Mouse (Mus musculus): Measurements from ENCODE around the gene Herc1.
A peak's percentile ranks its signal among the peaks of the same experiment; 100 is the strongest.

Gene Herc1

DNA sequence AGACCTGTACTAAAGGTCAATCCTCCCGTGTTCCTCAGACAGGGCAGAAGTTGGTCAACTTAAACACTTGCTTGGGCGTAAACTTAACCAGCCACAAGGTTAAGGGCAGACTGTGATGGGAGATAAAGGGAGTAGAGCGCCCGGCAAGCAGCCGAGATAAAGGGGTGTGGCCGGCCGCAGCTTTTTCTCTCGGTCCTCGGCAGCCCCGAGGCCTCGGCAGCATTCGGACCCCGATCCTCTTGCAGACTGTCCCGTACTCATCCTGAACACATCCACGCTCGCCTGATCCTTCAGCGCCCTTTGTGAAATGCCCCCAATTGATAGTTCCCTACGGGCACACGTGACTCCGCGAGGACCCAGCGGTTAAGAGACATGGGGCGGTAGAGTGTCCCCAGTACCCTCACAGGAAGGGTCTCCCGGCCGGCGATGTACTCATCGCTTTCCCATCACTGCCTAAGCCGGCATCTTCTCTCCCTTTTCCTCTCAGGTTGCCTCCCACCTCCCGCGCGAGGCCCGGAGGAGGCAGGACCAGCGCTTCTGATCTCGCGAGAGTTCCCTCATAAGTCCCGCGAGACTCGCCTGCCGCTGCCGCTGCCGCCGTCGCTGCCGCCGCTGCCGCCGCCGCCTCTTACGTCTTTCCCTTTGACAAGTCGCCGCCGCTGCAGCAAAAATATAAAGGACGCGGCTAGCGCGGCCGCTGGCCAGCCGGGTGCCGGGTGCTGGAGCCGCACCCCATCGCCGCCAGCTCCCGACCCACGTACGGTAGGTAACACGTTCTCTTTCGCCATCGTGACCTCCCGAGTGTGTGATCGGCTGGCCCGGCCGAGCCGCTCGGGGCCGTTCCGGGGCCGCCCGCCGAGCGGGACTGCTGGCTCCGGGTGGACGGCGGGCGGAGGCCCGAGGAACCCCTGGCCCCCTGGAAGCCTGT, at the start of gene Herc1:
Herc1 (plus strand) TSS at position 591 of the 928 bp plus-strand sequence.
- peak; percentile 96 for DNase-seq (ENCODE audit: low spot score)

- DNase-seq (ENCODE audit: low spot score) = no peak
Observed at GRCm38 (mm10) chr9:66304320-66305090, 45.7 kb upstream of the Herc1 start.

- no peak for DNase-seq (ENCODE audit: low spot score)
Observed at GRCm38 (mm10) chr9:66305121-66306112, 44.8 kb upstream of the Herc1 start.

- DNase-seq (ENCODE audit: low spot score) = no peak
Observed at GRCm38 (mm10) chr9:66306414-66306813, 43.8 kb upstream of the Herc1 start.

GRCm38 (mm10) chr9:66307341-66307740, 42.9 kb upstream of the Herc1 start:
- DNase-seq (ENCODE audit: low spot score) = peak; percentile 80

DNA sequence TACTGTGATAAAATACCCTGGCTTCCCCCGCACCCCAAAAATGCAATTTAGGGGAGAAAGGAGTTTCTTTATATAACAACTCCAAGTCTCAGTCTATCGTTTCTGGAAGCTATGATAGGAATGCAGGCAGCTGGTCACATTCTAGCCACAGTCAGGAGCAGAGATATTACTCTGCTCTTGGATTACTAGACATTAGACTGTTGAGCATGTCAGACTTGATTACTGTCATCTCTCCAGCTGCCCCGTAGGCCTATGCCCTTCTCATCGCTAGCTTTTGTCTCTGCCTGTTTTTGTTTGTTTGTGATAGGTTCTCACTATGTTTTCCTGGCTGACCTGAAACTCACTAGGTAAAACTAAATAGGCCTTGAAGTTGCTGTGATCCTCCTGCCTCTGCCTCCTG, 41.5 kb upstream of the Herc1 start:
- DNase-seq (ENCODE audit: low spot score) = no peak

DNA sequence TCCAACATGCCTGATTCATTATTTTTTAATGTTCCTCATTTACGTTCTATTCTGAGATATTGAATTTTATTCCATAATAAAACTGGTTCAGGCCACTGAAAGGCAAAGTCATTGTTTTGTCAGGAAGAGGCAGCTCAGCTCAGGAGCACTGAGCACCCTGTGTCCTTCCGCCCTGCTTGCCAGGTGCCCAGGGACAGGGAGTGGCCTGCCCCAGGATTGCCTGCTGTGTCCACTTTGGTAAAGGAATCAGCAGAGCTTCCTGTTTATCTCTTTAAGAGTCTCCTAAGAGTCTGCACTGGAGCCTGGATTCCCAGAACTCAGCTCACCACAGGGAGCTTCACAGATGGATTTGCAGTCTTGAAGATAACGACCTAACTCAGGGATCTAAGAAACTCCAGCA, 38.8 kb upstream of the Herc1 start:
- peak; percentile 4 for DNase-seq (ENCODE audit: low spot score)

GRCm38 (mm10) chr9:66316603-66317002, 33.6 kb upstream of the Herc1 start:
- no peak for DNase-seq (ENCODE audit: low spot score)

GRCm38 (mm10) chr9:66322010-66322931, 28.0 kb upstream of the Herc1 start:
- no peak for DNase-seq (ENCODE audit: low spot score)

GRCm38 (mm10) chr9:66326879-66327278, 23.4 kb upstream of the Herc1 start:
- DNase-seq (ENCODE audit: low spot score) = peak; percentile 9

- peak; percentile 43 for DNase-seq (ENCODE audit: low spot score)
Observed at GRCm38 (mm10) chr9:66329474-66329873, 20.8 kb upstream of the Herc1 start.

DNA sequence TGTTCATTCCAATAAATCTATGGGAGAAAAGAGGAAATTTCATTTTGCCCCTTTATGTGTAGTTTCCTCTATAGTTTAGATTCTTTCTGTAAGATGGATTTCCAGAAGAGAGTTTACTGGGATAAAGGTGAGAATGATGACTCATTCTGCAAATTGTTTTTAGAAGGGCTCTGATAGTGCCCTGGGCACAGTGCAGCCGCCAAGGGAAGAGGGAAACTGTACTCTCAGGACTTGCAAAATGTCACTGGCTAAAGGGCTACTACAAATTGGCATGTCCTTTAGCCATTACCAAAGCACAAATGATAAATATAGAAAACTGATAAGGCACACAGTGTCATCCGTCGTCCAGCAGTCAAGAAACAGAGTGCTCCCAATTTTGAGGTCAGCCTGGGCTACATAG, 19.8 kb upstream of the Herc1 start:
- DNase-seq (ENCODE audit: low spot score) = no peak

- DNase-seq (ENCODE audit: low spot score) = peak; percentile 5
Observed at GRCm38 (mm10) chr9:66331548-66331947, 18.7 kb upstream of the Herc1 start.

- DNase-seq (ENCODE audit: low spot score) = no peak
Observed at GRCm38 (mm10) chr9:66332393-66332792, 17.9 kb upstream of the Herc1 start.

DNA sequence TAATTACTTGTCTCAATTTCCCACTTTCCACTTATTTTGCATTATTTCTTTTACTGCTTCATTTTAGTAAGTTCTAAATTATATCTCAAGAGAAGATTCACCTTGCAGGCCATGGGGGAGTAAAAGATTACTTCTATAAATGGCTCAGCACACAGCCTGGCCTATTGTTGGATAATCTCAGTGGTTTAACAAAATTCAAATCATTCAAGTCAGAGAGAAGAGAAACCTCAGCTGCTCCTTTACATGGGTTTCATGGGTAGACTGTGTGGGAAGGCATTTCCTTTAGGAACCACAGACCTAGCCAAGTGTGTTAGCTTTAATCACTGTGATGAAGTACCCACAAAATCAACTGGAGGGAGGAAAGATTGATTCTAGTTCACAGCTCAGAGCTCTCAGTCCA, 13.0 kb upstream of the Herc1 start:
- no peak for DNase-seq (ENCODE audit: low spot score)

- DNase-seq (ENCODE audit: low spot score) = no peak
Observed at GRCm38 (mm10) chr9:66338005-66338782, 12.1 kb upstream of the Herc1 start.

DNA sequence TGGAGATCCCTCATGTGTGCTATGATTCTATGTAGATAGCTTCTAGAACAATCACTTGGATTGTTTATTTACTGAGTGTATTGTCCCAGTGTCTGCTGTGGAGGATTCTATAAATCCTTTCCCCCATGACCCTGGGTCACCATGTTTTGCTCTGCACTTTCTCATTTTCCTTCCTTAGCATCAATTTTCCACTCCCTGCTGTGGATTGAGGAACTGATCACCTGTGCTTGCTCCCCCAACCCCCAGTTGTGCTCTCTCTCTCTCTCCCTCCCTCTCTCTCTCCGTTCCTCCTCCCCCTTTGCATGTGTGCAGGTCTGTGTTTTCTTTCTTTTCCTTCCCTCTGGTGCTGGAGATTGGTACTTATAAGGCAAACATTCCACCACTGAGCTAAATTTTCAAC, 10.5 kb upstream of the Herc1 start:
- DNase-seq (ENCODE audit: low spot score) = no peak

GRCm38 (mm10) chr9:66340394-66341094, 9.7 kb upstream of the Herc1 start:
- no peak for DNase-seq (ENCODE audit: low spot score)

DNA sequence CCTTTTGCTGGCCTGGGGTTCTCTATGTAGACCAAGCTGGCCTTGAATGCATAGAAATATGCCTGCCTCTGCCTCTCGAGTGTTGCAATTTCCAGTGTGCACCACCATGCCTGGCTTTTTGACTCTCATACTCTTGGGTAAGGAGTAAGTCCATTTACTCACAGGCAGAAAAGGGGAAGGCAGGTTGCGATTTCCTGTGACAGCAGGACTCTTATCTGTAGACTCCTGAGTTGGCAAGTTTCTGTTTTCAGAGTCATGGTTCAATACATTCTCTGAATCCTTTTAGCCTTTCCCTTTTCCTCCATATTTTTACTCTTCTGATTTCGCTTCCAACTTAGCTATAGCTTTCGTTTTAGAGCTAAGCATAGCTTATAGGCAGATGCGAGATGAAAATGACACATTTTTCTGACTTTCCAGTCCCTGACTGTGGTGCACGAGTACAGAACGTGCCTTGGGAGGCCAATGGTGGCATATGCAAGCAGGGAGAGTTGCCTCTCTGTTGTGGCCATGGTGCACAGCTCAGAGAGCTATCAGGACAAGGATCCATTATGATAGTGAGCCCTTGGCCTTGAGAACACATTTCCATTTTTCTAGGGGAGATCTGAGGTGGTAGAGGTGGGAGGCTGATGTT, 2.7 kb upstream of the Herc1 start:
- DNase-seq (ENCODE audit: low spot score) = peak; percentile 42
